Mouse (Mus musculus): ENCODE measurements around the gene Fgg. TPM values are rescaled to one million over a fixed set of nuclear protein-coding genes. Genes with fewer than 3 reads are reported as not detected.

Gene Fgg
- polyA plus RNA-seq, 1 experiment from 2014 or later: 3.8 TPM

DNA sequence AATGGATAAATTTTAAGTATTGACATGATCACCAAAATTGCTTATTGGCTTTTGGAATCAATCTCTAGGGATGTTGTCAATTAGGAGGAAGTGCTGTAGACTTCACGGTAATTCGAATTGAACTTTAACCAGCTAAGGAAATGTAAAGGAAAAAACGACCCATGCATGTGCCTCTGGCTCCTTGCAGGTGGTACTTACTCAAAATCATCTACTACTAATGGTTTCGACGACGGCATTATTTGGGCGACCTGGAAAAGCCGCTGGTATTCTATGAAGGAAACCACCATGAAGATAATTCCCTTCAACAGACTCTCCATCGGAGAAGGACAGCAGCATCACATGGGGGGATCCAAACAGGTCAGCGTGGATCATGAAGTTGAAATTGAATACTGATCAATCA, 6.4 kb downstream of the Fgg start:
- H3K27ac ChIP-seq (ENCODE audit: low read depth, low read length): no peak overlapping the region
- no peak overlapping the region for H3K4me3 ChIP-seq (ENCODE audit: low read depth, low read length)
- no peak overlapping the region for H3K9ac ChIP-seq (ENCODE audit: low read depth, low read length)
- no peaks in the 10 kb centered on the region for H3K4me1 ChIP-seq (ENCODE audit: control insufficient read depth, insufficient read depth, low read length)
- H3K27me3 ChIP-seq (ENCODE audit: control insufficient read depth, insufficient read depth, low read length): no peaks in the 10 kb centered on the region
- WGBS (ENCODE audit: insufficient replicate concordance): 82% methylated on average over 10 of the region's 10 CpGs
- H3K36me3 ChIP-seq (ENCODE audit: control insufficient read depth, insufficient read depth, low read length): no peaks in the 10 kb centered on the region
- H3K4me2 ChIP-seq: no peak overlapping the region
- no peaks in the 10 kb centered on the region for H3K9me3 ChIP-seq (replicated peaks; ENCODE audit: control insufficient read depth, low read length)
- ATAC-seq (replicated peaks; ENCODE audit: insufficient number of reproducible peaks, low FRiP score, low TSS enrichment): no peak

DNA sequence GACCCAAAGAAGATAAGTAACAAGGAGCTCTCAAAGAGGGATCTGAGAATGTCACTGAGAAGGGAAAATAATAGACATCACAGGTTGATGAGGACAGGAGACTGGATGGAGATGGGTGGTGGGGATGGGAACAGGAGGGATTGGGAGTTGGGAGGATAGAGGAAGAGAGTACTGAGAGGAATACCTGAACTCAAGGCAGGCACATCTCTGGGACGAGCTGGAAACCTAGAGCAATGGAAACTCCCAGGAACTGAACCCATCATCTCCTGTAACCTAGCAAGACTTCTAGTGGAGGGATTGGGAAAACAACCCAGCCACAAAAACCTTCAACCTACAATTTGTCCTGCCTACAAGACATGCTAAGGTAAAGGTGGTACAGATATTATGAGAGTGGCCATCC, 8.7 kb downstream of the Fgg start:
- Histone ChIP-seq H3K4me1 (ENCODE audit: control insufficient read depth, insufficient read depth, low read length) (no peaks in the 10 kb centered on the region), H3K27ac (ENCODE audit: low read depth, low read length) (no peak overlapping the region), H3K4me3 (ENCODE audit: low read depth, low read length) (no peak overlapping the region), H3K9me3 (replicated peaks; ENCODE audit: control insufficient read depth, low read length) (no peaks in the 10 kb centered on the region), H3K9ac (ENCODE audit: low read depth, low read length) (no peak overlapping the region), H3K27me3 (ENCODE audit: control insufficient read depth, insufficient read depth, low read length) (no peaks in the 10 kb centered on the region), H3K4me2 (no peak overlapping the region), H3K36me3 (ENCODE audit: control insufficient read depth, insufficient read depth, low read length) (no peaks in the 10 kb centered on the region)
- no peak for ATAC-seq (replicated peaks; ENCODE audit: insufficient number of reproducible peaks, low FRiP score, low TSS enrichment)
- 48% methylated on average over 1 of the region's 1 CpGs for WGBS (ENCODE audit: insufficient replicate concordance)

DNA sequence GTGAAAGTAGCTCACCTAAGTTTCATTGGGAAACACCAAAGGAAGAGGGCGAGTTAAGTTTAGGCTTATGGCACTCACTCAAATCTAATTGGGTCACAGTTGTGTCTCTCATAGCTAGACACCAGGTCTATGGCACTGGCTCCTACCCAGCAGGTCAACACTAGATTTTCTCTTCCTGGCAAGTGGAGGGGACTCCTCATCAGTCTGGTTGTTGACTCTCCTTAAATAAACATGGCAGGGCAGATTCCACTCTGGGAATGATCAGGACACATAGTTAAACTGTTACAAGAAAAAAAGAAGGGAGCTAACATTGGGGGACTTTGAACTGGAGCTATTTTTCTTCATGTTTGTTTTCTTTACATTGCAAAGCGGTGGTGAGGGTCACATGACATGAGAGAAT, 12.9 kb downstream of the Fgg start:
- H3K4me1 ChIP-seq (ENCODE audit: control insufficient read depth, insufficient read depth, low read length): no peaks in the 10 kb centered on the region
- no peak overlapping the region for H3K4me3 ChIP-seq (ENCODE audit: low read depth, low read length)
- no peak overlapping the region for H3K9ac ChIP-seq (ENCODE audit: low read depth, low read length)
- WGBS (ENCODE audit: insufficient replicate concordance): 75% methylated on average over 2 of the region's 2 CpGs
- no peak overlapping the region for H3K4me2 ChIP-seq
- no peak for ATAC-seq (replicated peaks; ENCODE audit: insufficient number of reproducible peaks, low FRiP score, low TSS enrichment)
- H3K27me3 ChIP-seq (ENCODE audit: control insufficient read depth, insufficient read depth, low read length): no peaks in the 10 kb centered on the region
- H3K9me3 ChIP-seq (replicated peaks; ENCODE audit: control insufficient read depth, low read length): no peaks in the 10 kb centered on the region
- no peaks in the 10 kb centered on the region for H3K36me3 ChIP-seq (ENCODE audit: control insufficient read depth, insufficient read depth, low read length)
- H3K27ac ChIP-seq (ENCODE audit: low read depth, low read length): no peak overlapping the region

GRCm38 (mm10) chr3:83021176-83021575, 13.7 kb downstream of the Fgg start:
- Histone ChIP-seq H3K4me2 (no peak overlapping the region), H3K9me3 (replicated peaks; ENCODE audit: control insufficient read depth, low read length) (no peaks in the 10 kb centered on the region), H3K4me1 (ENCODE audit: control insufficient read depth, insufficient read depth, low read length) (no peaks in the 10 kb centered on the region), H3K27me3 (ENCODE audit: control insufficient read depth, insufficient read depth, low read length) (no peaks in the 10 kb centered on the region), H3K36me3 (ENCODE audit: control insufficient read depth, insufficient read depth, low read length) (no peaks in the 10 kb centered on the region), H3K9ac (ENCODE audit: low read depth, low read length) (no peak overlapping the region), H3K4me3 (ENCODE audit: low read depth, low read length) (no peak overlapping the region), H3K27ac (ENCODE audit: low read depth, low read length) (no peak overlapping the region)
- WGBS (ENCODE audit: insufficient replicate concordance): 88% methylated on average over 5 of the region's 5 CpGs
- no peak for ATAC-seq (replicated peaks; ENCODE audit: insufficient number of reproducible peaks, low FRiP score, low TSS enrichment)

DNA sequence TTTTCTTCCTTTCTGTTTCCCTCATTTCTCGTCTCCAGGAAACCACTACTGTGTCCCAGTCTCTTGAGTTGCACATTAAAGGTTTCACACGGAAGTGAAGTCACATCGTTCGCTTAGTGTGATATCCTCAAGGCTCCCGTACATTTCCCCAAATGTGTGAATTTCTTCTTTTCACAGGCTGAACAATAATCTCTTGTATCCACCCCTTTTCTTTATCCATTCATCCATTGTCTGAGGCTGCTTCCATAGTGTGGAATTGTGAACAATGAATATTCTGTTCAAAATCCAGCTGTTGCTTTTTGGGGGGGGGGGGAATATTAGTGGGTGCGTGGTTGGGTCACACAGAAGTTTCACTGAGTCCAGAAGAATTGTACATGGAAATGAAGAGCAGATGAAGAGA, 17.5 kb downstream of the Fgg start:
- Histone ChIP-seq H3K27me3 (ENCODE audit: control insufficient read depth, insufficient read depth, low read length) (no peaks in the 10 kb centered on the region), H3K9ac (ENCODE audit: low read depth, low read length) (no peak overlapping the region), H3K4me1 (ENCODE audit: control insufficient read depth, insufficient read depth, low read length) (no peaks in the 10 kb centered on the region), H3K4me3 (ENCODE audit: low read depth, low read length) (no peak overlapping the region), H3K36me3 (ENCODE audit: control insufficient read depth, insufficient read depth, low read length) (no peaks in the 10 kb centered on the region), H3K27ac (ENCODE audit: low read depth, low read length) (no peak overlapping the region), H3K4me2 (no peak overlapping the region), H3K9me3 (replicated peaks; ENCODE audit: control insufficient read depth, low read length) (no peaks in the 10 kb centered on the region)
- ATAC-seq (replicated peaks; ENCODE audit: insufficient number of reproducible peaks, low FRiP score, low TSS enrichment): no peak
- 81% methylated on average over 6 of the region's 6 CpGs for WGBS (ENCODE audit: insufficient replicate concordance)

- H3K27ac ChIP-seq (ENCODE audit: low read depth, low read length): no peak within 1 kb of the TSS
- H3K9ac ChIP-seq (ENCODE audit: low read depth, low read length): no peak within 1 kb of the TSS
- H3K9me3 ChIP-seq (replicated peaks; ENCODE audit: control insufficient read depth, low read length): no peaks in the 10 kb centered on the region
- 72% methylated on average over 9 of the region's 9 CpGs for WGBS (ENCODE audit: insufficient replicate concordance)
- H3K4me3 ChIP-seq (ENCODE audit: low read depth, low read length): no peak within 1 kb of the TSS
- H3K4me2 ChIP-seq: no peak within 1 kb of the TSS
- H3K36me3 ChIP-seq (ENCODE audit: control insufficient read depth, insufficient read depth, low read length): no peaks in the 10 kb centered on the region
- no peak for ATAC-seq (replicated peaks; ENCODE audit: insufficient number of reproducible peaks, low FRiP score, low TSS enrichment)
- H3K4me1 ChIP-seq (ENCODE audit: control insufficient read depth, insufficient read depth, low read length): no peaks in the 10 kb centered on the region
- H3K27me3 ChIP-seq (ENCODE audit: control insufficient read depth, insufficient read depth, low read length): no peaks in the 10 kb centered on the region
Observed at GRCm38 (mm10) chr3:83025475-83026301, 18.2 kb downstream of the Fgg start, which contains the start of gene Fga. Gene Fga, plus strand, starts transcription at chr3:83026076.

GRCm38 (mm10) chr3:83027546-83028251, 20.2 kb downstream of the Fgg start:
- no peak overlapping the region for H3K4me2 ChIP-seq
- H3K4me3 ChIP-seq (ENCODE audit: low read depth, low read length): no peak overlapping the region

DNA sequence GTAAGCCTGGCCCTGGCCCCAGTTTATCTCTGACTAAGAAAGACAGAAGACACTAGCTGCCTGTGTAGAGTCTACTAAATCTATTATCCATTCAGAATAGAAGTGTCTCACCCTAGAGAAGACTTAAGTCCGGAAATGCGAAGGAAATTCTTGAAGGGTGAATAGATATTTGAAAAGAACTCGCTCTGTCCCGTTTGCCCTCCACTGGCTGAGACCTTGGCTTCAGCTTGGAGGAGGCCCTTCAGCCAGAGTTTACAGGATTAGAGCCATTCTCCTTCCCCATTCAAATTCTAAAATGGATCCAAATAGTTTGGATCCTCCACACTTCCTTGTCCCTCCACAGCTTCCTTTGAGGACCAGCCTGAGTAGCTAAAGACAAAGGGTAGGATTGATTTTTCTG, 22.8 kb downstream of the Fgg start:
- Histone ChIP-seq H3K9me3 (replicated peaks; ENCODE audit: control insufficient read depth, low read length) (no peaks in the 10 kb centered on the region), H3K4me1 (ENCODE audit: control insufficient read depth, insufficient read depth, low read length) (no peaks in the 10 kb centered on the region), H3K36me3 (ENCODE audit: control insufficient read depth, insufficient read depth, low read length) (no peaks in the 10 kb centered on the region), H3K4me2 (no peak overlapping the region), H3K4me3 (ENCODE audit: low read depth, low read length) (no peak overlapping the region), H3K27me3 (ENCODE audit: control insufficient read depth, insufficient read depth, low read length) (peaks cover 2% of the 10 kb centered on the region; the same call in 1 of the 2 replicates), H3K27ac (ENCODE audit: low read depth, low read length) (no peak overlapping the region), H3K9ac (ENCODE audit: low read depth, low read length) (no peak overlapping the region)
- 93% methylated on average over 4 of the region's 4 CpGs for WGBS (ENCODE audit: insufficient replicate concordance)
- no peak for ATAC-seq (replicated peaks; ENCODE audit: insufficient number of reproducible peaks, low FRiP score, low TSS enrichment)

More at GRCm38 (mm10) chr3:83027546-83028251, 20.2 kb downstream of the Fgg start:
- no peaks in the 10 kb centered on the region for H3K4me1 ChIP-seq (ENCODE audit: control insufficient read depth, insufficient read depth, low read length)
- no peaks in the 10 kb centered on the region for H3K9me3 ChIP-seq (replicated peaks; ENCODE audit: control insufficient read depth, low read length)
- H3K9ac ChIP-seq (ENCODE audit: low read depth, low read length): no peak overlapping the region
- no peak for ATAC-seq (replicated peaks; ENCODE audit: insufficient number of reproducible peaks, low FRiP score, low TSS enrichment)
- 86% methylated on average over 9 of the region's 9 CpGs for WGBS (ENCODE audit: insufficient replicate concordance)
- no peak overlapping the region for H3K27ac ChIP-seq (ENCODE audit: low read depth, low read length)
- no peaks in the 10 kb centered on the region for H3K27me3 ChIP-seq (ENCODE audit: control insufficient read depth, insufficient read depth, low read length)
- no peaks in the 10 kb centered on the region for H3K36me3 ChIP-seq (ENCODE audit: control insufficient read depth, insufficient read depth, low read length)
